Mouse (Mus musculus): Measurements from ENCODE around the gene Psmb8. TPM values are rescaled to one million over a fixed set of nuclear protein-coding genes. Genes with fewer than 3 reads are reported as not detected.

The Psmb8 gene
- polyA plus RNA-seq, 1 experiment from 2014 or later, result 4.8 TPM

- ATAC-seq (ENCODE audit: low FRiP score, low TSS enrichment), result no peak
- Histone ChIP-seq H3K36me3 (ENCODE audit: control insufficient read depth, insufficient read depth, low read length) (no peaks in the 10 kb centered on the region), H3K4me2 (replicated peaks; ENCODE audit: low read depth, low read length) (no peak overlapping the region), H3K9ac (ENCODE audit: low read depth, low read length) (no peak overlapping the region), H3K4me3 (ENCODE audit: low read length) (no peak overlapping the region), H3K4me1 (ENCODE audit: control insufficient read depth, insufficient read depth, low read length) (no peaks in the 10 kb centered on the region), H3K27me3 (ENCODE audit: control insufficient read depth, insufficient read depth, low read length) (peaks cover 59% of the 10 kb centered on the region), H3K9me3 (ENCODE audit: control insufficient read depth, low read length) (no peaks in the 10 kb centered on the region), H3K27ac (ENCODE audit: low read depth, low read length) (no peak overlapping the region)
- 65% methylated on average over 12 of the region's 12 CpGs for WGBS
Observed at GRCm38 (mm10) chr17:34199050-34199619, 1.6 kb downstream of the Psmb8 start.

DNA sequence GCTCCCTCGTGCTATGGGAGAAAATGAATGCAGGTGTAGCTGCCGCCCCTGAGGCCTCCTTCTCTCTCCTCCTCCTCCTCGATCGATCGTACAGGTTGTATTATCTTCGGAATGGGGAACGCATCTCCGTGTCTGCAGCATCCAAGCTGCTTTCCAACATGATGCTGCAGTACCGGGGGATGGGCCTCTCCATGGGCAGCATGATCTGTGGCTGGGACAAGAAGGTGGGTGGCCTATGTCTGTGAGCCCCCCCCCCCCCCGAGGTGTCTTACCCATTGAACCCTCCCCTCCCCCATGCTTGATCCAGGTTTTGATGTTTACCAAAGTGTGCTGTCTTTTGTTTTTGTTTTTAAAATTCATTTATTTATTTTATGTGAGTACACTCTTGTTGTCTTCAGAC is 2.5 kb downstream of the Psmb8 start:
- Histone ChIP-seq H3K9me3 (ENCODE audit: control insufficient read depth, low read length) (no peaks in the 10 kb centered on the region), H3K4me1 (ENCODE audit: control insufficient read depth, insufficient read depth, low read length) (no peaks in the 10 kb centered on the region), H3K4me3 (ENCODE audit: low read length) (no peak overlapping the region), H3K9ac (ENCODE audit: low read depth, low read length) (no peak overlapping the region), H3K27ac (ENCODE audit: low read depth, low read length) (no peak overlapping the region), H3K36me3 (ENCODE audit: control insufficient read depth, insufficient read depth, low read length) (no peaks in the 10 kb centered on the region), H3K4me2 (replicated peaks; ENCODE audit: low read depth, low read length) (no peak overlapping the region), H3K27me3 (ENCODE audit: control insufficient read depth, insufficient read depth, low read length) (peaks cover 56% of the 10 kb centered on the region)
- WGBS, result 87% methylated on average over 10 of the region's 10 CpGs
- no peak for ATAC-seq (ENCODE audit: low FRiP score, low TSS enrichment)

DNA sequence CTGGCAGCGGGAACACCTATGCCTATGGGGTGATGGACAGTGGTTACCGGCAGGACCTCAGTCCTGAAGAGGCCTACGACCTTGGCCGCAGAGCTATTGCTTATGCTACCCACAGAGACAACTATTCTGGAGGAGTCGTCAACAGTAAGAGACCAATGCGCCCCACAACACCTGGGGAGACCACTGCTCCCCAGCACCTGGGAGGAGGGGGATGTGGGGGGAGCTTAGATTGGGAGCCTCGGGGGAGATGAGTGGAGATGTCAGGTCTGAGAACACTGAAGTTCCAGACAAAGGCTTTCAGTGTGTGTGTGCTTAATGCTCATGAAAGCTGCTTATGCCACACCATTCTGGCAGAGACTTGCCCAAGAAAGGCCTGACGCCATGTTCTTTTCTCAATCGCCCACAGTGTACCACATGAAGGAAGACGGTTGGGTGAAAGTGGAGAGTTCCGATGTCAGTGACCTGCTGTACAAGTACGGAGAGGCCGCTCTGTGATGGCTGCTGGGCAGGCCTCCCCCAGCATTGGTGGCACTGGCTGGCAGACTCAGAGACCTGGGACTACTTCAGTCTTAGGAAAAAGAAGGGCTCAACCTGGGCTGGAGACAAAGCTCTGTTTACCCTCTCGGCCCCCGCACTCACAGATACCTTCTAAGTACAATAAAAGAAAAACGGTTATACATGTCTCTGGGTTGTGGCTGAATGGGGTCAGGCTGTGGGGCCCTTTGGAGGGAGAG is 3.4 kb downstream of the Psmb8 start:
- peaks cover 58% of the 10 kb centered on the region for H3K27me3 ChIP-seq (ENCODE audit: control insufficient read depth, insufficient read depth, low read length)

DNA sequence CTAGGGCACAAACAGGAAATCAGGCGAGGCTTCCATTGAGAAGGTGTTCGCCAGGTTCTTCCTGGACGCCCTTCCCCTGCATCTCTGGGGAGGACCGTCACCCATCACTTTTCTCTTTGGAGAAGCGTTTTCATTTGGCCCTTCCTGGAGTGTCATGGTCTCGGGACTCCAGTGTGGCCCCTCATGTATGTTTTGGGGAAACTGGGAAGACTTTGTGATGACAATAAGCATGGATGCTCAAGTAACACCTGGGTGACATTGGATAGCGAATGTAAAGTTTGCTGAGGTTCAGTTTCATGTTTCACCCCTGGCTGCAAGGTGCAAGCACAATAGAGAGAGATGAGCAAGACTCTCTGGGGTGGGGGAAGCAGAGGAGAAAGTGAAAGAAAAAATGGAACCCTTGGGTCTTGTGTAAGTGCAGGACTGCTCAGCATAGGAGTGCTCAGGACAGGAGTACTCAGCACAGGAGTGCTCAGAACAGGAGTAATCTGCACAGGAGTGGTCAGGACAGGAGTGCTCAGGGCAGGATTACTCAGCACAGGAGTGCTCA is 4.1 kb downstream of the Psmb8 start:
- 73% methylated on average over 7 of the region's 7 CpGs for WGBS
- ATAC-seq (ENCODE audit: low FRiP score, low TSS enrichment), result no peak
- H3K27me3 ChIP-seq (ENCODE audit: control insufficient read depth, insufficient read depth, low read length), result peaks cover 59% of the 10 kb centered on the region

More for the DNA sequence above, 3.4 kb downstream of the Psmb8 start:
- Histone ChIP-seq H3K9me3 (ENCODE audit: control insufficient read depth, low read length) (no peaks in the 10 kb centered on the region), H3K4me1 (ENCODE audit: control insufficient read depth, insufficient read depth, low read length) (no peaks in the 10 kb centered on the region), H3K4me3 (ENCODE audit: low read length) (no peak overlapping the region), H3K9ac (ENCODE audit: low read depth, low read length) (no peak overlapping the region), H3K36me3 (ENCODE audit: control insufficient read depth, insufficient read depth, low read length) (no peaks in the 10 kb centered on the region), H3K4me2 (replicated peaks; ENCODE audit: low read depth, low read length) (no peak overlapping the region), H3K27ac (ENCODE audit: low read depth, low read length) (no peak overlapping the region)
- 85% methylated on average over 16 of the region's 16 CpGs for whole genome bisulfite sequencing
- no peak for ATAC-seq (ENCODE audit: low FRiP score, low TSS enrichment)

GRCm38 (mm10) chr17:34202760-34203442 is 5.4 kb downstream of the Psmb8 start:
- Histone ChIP-seq H3K36me3 (ENCODE audit: control insufficient read depth, insufficient read depth, low read length) (no peaks in the 10 kb centered on the region), H3K9me3 (ENCODE audit: control insufficient read depth, low read length) (no peaks in the 10 kb centered on the region), H3K4me1 (ENCODE audit: control insufficient read depth, insufficient read depth, low read length) (no peaks in the 10 kb centered on the region), H3K27me3 (ENCODE audit: control insufficient read depth, insufficient read depth, low read length) (peaks cover 46% of the 10 kb centered on the region), H3K4me2 (replicated peaks; ENCODE audit: low read depth, low read length) (no peak overlapping the region), H3K4me3 (ENCODE audit: low read length) (no peak overlapping the region), H3K9ac (ENCODE audit: low read depth, low read length) (no peak overlapping the region), H3K27ac (ENCODE audit: low read depth, low read length) (no peak overlapping the region)
- 0 out of 2 replicates have a peak, but pooled peaks have one; percentile 13 for ATAC-seq (ENCODE audit: low FRiP score, low TSS enrichment)
- WGBS, result 76% methylated on average over 4 of the region's 4 CpGs

More for the DNA sequence above, 4.1 kb downstream of the Psmb8 start:
- Histone ChIP-seq H3K4me2 (replicated peaks; ENCODE audit: low read depth, low read length) (no peak overlapping the region), H3K9me3 (ENCODE audit: control insufficient read depth, low read length) (no peaks in the 10 kb centered on the region), H3K36me3 (ENCODE audit: control insufficient read depth, insufficient read depth, low read length) (no peaks in the 10 kb centered on the region), H3K9ac (ENCODE audit: low read depth, low read length) (no peak overlapping the region), H3K4me3 (ENCODE audit: low read length) (no peak overlapping the region), H3K4me1 (ENCODE audit: control insufficient read depth, insufficient read depth, low read length) (no peaks in the 10 kb centered on the region), H3K27ac (ENCODE audit: low read depth, low read length) (no peak overlapping the region)

DNA sequence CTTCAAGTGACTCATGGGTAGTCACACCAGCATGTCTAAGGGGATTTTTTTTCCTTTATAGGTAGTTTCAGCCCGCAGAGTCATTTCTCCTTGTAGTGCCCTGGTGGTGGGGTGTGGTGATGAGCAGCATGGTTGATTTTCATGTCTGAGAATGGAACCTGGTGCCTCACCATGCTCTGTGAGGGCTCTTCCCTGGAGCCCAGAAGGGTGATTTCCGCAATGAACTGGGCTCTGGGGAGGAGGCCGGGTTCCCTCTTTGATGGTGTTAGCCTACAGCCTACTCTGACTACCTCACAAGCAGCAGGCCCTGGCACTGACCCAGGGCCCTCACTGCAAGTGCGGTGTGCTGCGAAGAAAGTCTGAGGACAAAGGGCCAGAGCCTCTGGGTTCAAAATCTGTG is 5.9 kb downstream of the Psmb8 start, which contains the start of gene Tap2:
TSS of gene Tap2 (plus strand) at position 84 of the 400 bp plus-strand sequence.
- no peak within 1 kb of the TSS for H3K27ac ChIP-seq (ENCODE audit: low read depth, low read length)
- peaks cover 41% of the 10 kb centered on the region for H3K27me3 ChIP-seq (ENCODE audit: control insufficient read depth, insufficient read depth, low read length)
- WGBS, result 76% methylated on average over 5 of the region's 5 CpGs

DNA sequence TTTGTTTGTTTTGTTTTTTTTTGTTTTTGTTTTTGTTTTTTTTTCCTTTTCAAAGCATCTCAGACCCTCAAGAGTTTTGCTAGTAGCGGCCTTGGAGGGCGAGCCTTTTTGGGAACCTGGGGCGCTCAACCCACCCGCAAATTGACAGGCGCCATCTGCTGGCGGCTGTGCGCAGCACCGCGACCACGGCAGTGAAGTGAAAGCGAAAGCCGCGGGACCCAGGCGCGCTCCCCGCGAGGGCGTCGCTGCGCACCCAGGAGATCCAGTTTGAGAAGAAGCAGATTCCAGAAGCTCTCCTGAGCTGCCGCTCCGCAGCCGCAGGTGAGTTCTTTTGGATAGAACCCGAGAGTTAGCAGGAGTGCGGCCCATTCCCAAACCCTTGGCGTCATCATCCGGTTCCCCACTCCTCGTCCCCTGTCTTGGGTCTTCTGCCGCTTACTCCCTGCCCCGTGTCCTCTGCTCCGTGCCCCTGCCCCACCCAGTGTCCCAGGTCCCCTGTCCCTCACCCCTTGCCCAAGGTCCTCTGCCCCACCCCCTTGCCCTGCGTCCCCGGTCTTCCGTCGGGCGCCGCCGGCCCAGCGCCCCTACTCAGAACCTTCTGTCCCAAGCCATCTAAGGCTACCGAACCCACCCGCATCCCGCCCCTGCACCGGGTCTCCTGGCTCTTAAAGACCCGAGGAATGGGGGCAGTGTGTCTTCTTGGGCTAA is 6.9 kb downstream of the Psmb8 start:
- H3K27me3 ChIP-seq (ENCODE audit: control insufficient read depth, insufficient read depth, low read length), result peaks cover 36% of the 10 kb centered on the region
- peak overlapping the region; percentile 93 for H3K4me2 ChIP-seq (replicated peaks; ENCODE audit: low read depth, low read length)
- H3K9ac ChIP-seq (ENCODE audit: low read depth, low read length), result peak overlapping the region; percentile 56
- H3K27ac ChIP-seq (ENCODE audit: low read depth, low read length), result no peak overlapping the region
- no peaks in the 10 kb centered on the region for H3K4me1 ChIP-seq (ENCODE audit: control insufficient read depth, insufficient read depth, low read length)
- no peaks in the 10 kb centered on the region for H3K9me3 ChIP-seq (ENCODE audit: control insufficient read depth, low read length)
- 1% methylated on average over 44 of the region's 44 CpGs for WGBS
- peak overlapping the region; percentile 63 for H3K4me3 ChIP-seq (ENCODE audit: low read length)
- ATAC-seq (ENCODE audit: low FRiP score, low TSS enrichment), result peak; percentile 72
- no peaks in the 10 kb centered on the region for H3K36me3 ChIP-seq (ENCODE audit: control insufficient read depth, insufficient read depth, low read length)

More for the DNA sequence above, 5.9 kb downstream of the Psmb8 start, which contains the start of gene Tap2:
- H3K36me3 ChIP-seq (ENCODE audit: control insufficient read depth, insufficient read depth, low read length), result no peaks in the 10 kb centered on the region
- no peaks in the 10 kb centered on the region for H3K9me3 ChIP-seq (ENCODE audit: control insufficient read depth, low read length)
- H3K4me1 ChIP-seq (ENCODE audit: control insufficient read depth, insufficient read depth, low read length), result no peaks in the 10 kb centered on the region
- ATAC-seq (ENCODE audit: low FRiP score, low TSS enrichment), result no peak
- H3K4me2 ChIP-seq (replicated peaks; ENCODE audit: low read depth, low read length), result peak within 1 kb of the TSS; percentile 93
- H3K9ac ChIP-seq (ENCODE audit: low read depth, low read length), result peak within 1 kb of the TSS; percentile 56
- peak within 1 kb of the TSS; percentile 63 for H3K4me3 ChIP-seq (ENCODE audit: low read length)

GRCm38 (mm10) chr17:34205021-34205745 is 7.7 kb downstream of the Psmb8 start:
- Histone ChIP-seq H3K36me3 (ENCODE audit: control insufficient read depth, insufficient read depth, low read length) (no peaks in the 10 kb centered on the region), H3K4me2 (replicated peaks; ENCODE audit: low read depth, low read length) (peak overlapping the region; percentile 93), H3K27ac (ENCODE audit: low read depth, low read length) (no peak overlapping the region), H3K9ac (ENCODE audit: low read depth, low read length) (peak overlapping the region; percentile 56), H3K9me3 (ENCODE audit: control insufficient read depth, low read length) (peaks cover 4% of the 10 kb centered on the region; the same call in 1 of the 2 replicates), H3K4me1 (ENCODE audit: control insufficient read depth, insufficient read depth, low read length) (no peaks in the 10 kb centered on the region), H3K27me3 (ENCODE audit: control insufficient read depth, insufficient read depth, low read length) (peaks cover 33% of the 10 kb centered on the region), H3K4me3 (ENCODE audit: low read length) (peak overlapping the region; percentile 63)
- 17% methylated on average over 18 of the region's 18 CpGs for WGBS
- 0 out of 2 replicates have a peak, but pooled peaks have one; percentile 9 for ATAC-seq (ENCODE audit: low FRiP score, low TSS enrichment)

Data from kidney, embryonic 14.5 days (tissue).